Mouse (Mus musculus): ENCODE results near the gene Cdc123. TPM values are rescaled to one million over a fixed set of nuclear protein-coding genes. Genes with fewer than 3 reads are reported as not detected.

Cdc123 gene
- total and polyA plus RNA-seq, 3 experiments = 48.2 to 86.8 (median 79.3) TPM

GRCm38 (mm10) chr2:5768946-5769345 lies 76.0 kb downstream of the Cdc123 start:
- H3K4me3 ChIP-seq = no peak overlapping the region
- intact Hi-C loops (cut with DNase I) = no loop called here
- no peak overlapping the region for H3K27ac ChIP-seq
- DNase-seq = no peak
- H3K79me2 ChIP-seq (replicated peaks; ENCODE audit: control insufficient read depth, insufficient read depth, low read length) = no peaks in the 10 kb centered on the region
- no peak overlapping the region for H3K9ac ChIP-seq (ENCODE audit: low read depth, low read length)
- TF ChIP-seq CTCF (IDR thresholded peaks at IDR 0.05) (no peak), EP300 (IDR thresholded peaks at IDR 0.05; ENCODE audit: insufficient read depth, low read depth, low read length) (no peak), POLR2A (IDR thresholded peaks at IDR 0.05; ENCODE audit: insufficient read depth, low read depth, low read length) (no peak)
- no peaks in the 10 kb centered on the region for H3K27me3 ChIP-seq (ENCODE audit: control insufficient read depth, insufficient read depth, low read length)
- no peaks in the 10 kb centered on the region for H3K36me3 ChIP-seq (ENCODE audit: control insufficient read depth, insufficient read depth, low read length)
- WGBS = 85% methylated on average over 4 of the region's 4 CpGs
- H3K4me1 ChIP-seq (ENCODE audit: control insufficient read depth, insufficient read depth, low read length) = no peaks in the 10 kb centered on the region; the same call in 1 of the 2 replicates

GRCm38 (mm10) chr2:5762031-5762430 lies 82.9 kb downstream of the Cdc123 start:
- no peaks in the 10 kb centered on the region for H3K36me3 ChIP-seq (ENCODE audit: control insufficient read depth, insufficient read depth, low read length)
- H3K4me3 ChIP-seq = no peak overlapping the region
- no peak overlapping the region for H3K27ac ChIP-seq
- intact Hi-C loops (cut with DNase I) = no loop called here
- H3K9ac ChIP-seq (ENCODE audit: low read depth, low read length) = no peak overlapping the region
- no peaks in the 10 kb centered on the region for H3K4me1 ChIP-seq (ENCODE audit: control insufficient read depth, insufficient read depth, low read length)
- H3K79me2 ChIP-seq (replicated peaks; ENCODE audit: control insufficient read depth, insufficient read depth, low read length) = no peaks in the 10 kb centered on the region
- 92% methylated on average over 3 of the region's 3 CpGs for WGBS
- DNase-seq = no peak
- TF ChIP-seq CTCF (IDR thresholded peaks at IDR 0.05) (no peak), POLR2A (IDR thresholded peaks at IDR 0.05; ENCODE audit: insufficient read depth, low read depth, low read length) (no peak), EP300 (IDR thresholded peaks at IDR 0.05; ENCODE audit: insufficient read depth, low read depth, low read length) (no peak)
- no peaks in the 10 kb centered on the region for H3K27me3 ChIP-seq (ENCODE audit: control insufficient read depth, insufficient read depth, low read length)

GRCm38 (mm10) chr2:5760479-5761008 lies 84.4 kb downstream of the Cdc123 start:
- H3K4me1 ChIP-seq (ENCODE audit: control insufficient read depth, insufficient read depth, low read length) = no peaks in the 10 kb centered on the region
- no peaks in the 10 kb centered on the region for H3K36me3 ChIP-seq (ENCODE audit: control insufficient read depth, insufficient read depth, low read length)
- no peaks in the 10 kb centered on the region for H3K79me2 ChIP-seq (replicated peaks; ENCODE audit: control insufficient read depth, insufficient read depth, low read length)
- H3K9ac ChIP-seq (ENCODE audit: low read depth, low read length) = no peak overlapping the region
- intact Hi-C loops (cut with DNase I) = no loop called here
- no peak overlapping the region for H3K4me3 ChIP-seq
- no peak for TF ChIP-seq POLR2A (IDR thresholded peaks at IDR 0.05; ENCODE audit: insufficient read depth, low read depth, low read length)
- TF ChIP-seq CTCF (IDR thresholded peaks at IDR 0.05) = no peak
- no peak for TF ChIP-seq EP300 (IDR thresholded peaks at IDR 0.05; ENCODE audit: insufficient read depth, low read depth, low read length)
- H3K27ac ChIP-seq = no peak overlapping the region
- 88% methylated on average over 8 of the region's 8 CpGs for WGBS
- no peak for DNase-seq
- no peaks in the 10 kb centered on the region for H3K27me3 ChIP-seq (ENCODE audit: control insufficient read depth, insufficient read depth, low read length)

GRCm38 (mm10) chr2:5758569-5758968 lies 86.4 kb downstream of the Cdc123 start:
- 81% methylated on average over 2 of the region's 2 CpGs for WGBS
- Histone ChIP-seq H3K27me3 (ENCODE audit: control insufficient read depth, insufficient read depth, low read length) (no peaks in the 10 kb centered on the region), H3K4me3 (no peak overlapping the region), H3K27ac (no peak overlapping the region), H3K36me3 (ENCODE audit: control insufficient read depth, insufficient read depth, low read length) (no peaks in the 10 kb centered on the region), H3K79me2 (replicated peaks; ENCODE audit: control insufficient read depth, insufficient read depth, low read length) (no peaks in the 10 kb centered on the region), H3K9ac (ENCODE audit: low read depth, low read length) (no peak overlapping the region), H3K4me1 (ENCODE audit: control insufficient read depth, insufficient read depth, low read length) (no peaks in the 10 kb centered on the region)
- intact Hi-C loops (cut with DNase I) = no loop called here
- no peak for DNase-seq
- TF ChIP-seq POLR2A (IDR thresholded peaks at IDR 0.05; ENCODE audit: insufficient read depth, low read depth, low read length) (no peak), CTCF (IDR thresholded peaks at IDR 0.05) (peak; percentile 20; the same call in 1 of the 2 replicates)

GRCm38 (mm10) chr2:5750872-5751271 lies 94.1 kb downstream of the Cdc123 start:
- Histone ChIP-seq H3K9ac (ENCODE audit: low read depth, low read length) (no peak overlapping the region), H3K36me3 (ENCODE audit: control insufficient read depth, insufficient read depth, low read length) (no peaks in the 10 kb centered on the region)
- TF ChIP-seq POLR2A (IDR thresholded peaks at IDR 0.05; ENCODE audit: insufficient read depth, low read depth, low read length) (no peak), CTCF (IDR thresholded peaks at IDR 0.05) (no peak), EP300 (IDR thresholded peaks at IDR 0.05; ENCODE audit: insufficient read depth, low read depth, low read length) (no peak)

GRCm38 (mm10) chr2:5749210-5749609 lies 95.8 kb downstream of the Cdc123 start:
- Histone ChIP-seq H3K36me3 (ENCODE audit: control insufficient read depth, insufficient read depth, low read length) (no peaks in the 10 kb centered on the region), H3K79me2 (replicated peaks; ENCODE audit: control insufficient read depth, insufficient read depth, low read length) (no peaks in the 10 kb centered on the region), H3K9ac (ENCODE audit: low read depth, low read length) (no peak overlapping the region), H3K4me1 (ENCODE audit: control insufficient read depth, insufficient read depth, low read length) (no peaks in the 10 kb centered on the region), H3K27me3 (ENCODE audit: control insufficient read depth, insufficient read depth, low read length) (no peaks in the 10 kb centered on the region), H3K4me3 (no peak overlapping the region), H3K27ac (no peak overlapping the region)
- intact Hi-C loops (cut with DNase I) = no loop called here
- no peak for DNase-seq
- TF ChIP-seq CTCF (IDR thresholded peaks at IDR 0.05) = no peak
- TF ChIP-seq POLR2A (IDR thresholded peaks at IDR 0.05; ENCODE audit: insufficient read depth, low read depth, low read length) = no peak
- TF ChIP-seq EP300 (IDR thresholded peaks at IDR 0.05; ENCODE audit: insufficient read depth, low read depth, low read length) = no peak
- WGBS = 72% methylated on average over 6 of the region's 6 CpGs

More at GRCm38 (mm10) chr2:5750872-5751271, 94.1 kb downstream of the Cdc123 start:
- H3K4me1 ChIP-seq (ENCODE audit: control insufficient read depth, insufficient read depth, low read length) = no peaks in the 10 kb centered on the region
- no peaks in the 10 kb centered on the region for H3K27me3 ChIP-seq (ENCODE audit: control insufficient read depth, insufficient read depth, low read length)
- DNase-seq = no peak
- WGBS = 83% methylated on average over 3 of the region's 3 CpGs
- intact Hi-C loops (cut with DNase I) = no loop called here
- H3K27ac ChIP-seq = no peak overlapping the region
- no peaks in the 10 kb centered on the region for H3K79me2 ChIP-seq (replicated peaks; ENCODE audit: control insufficient read depth, insufficient read depth, low read length)
- H3K4me3 ChIP-seq = no peak overlapping the region
